Mouse (Mus musculus) stomach, embryonic 16.5 days (tissue): ENCODE measurements around the gene Ctc1. TPM values are rescaled to one million over a fixed set of nuclear protein-coding genes. Genes with fewer than 3 reads are reported as not detected.
A peak's percentile ranks its signal among the peaks of the same experiment; 100 is the strongest.

Experiments
- ATAC-seq: fragments of 200-750 bp; cut with Nextera tagmentation; 2 replicates; pipeline ENCODE4 v1.8.0; 2017; ENCODE audit warnings: moderate number of reproducible peaks, moderate TSS enrichment; ENCODE audit not compliant: insufficient read depth, low FRiP score
- H3K27ac ChIP-seq: fragments of 300-500 bp; sonication (generic); 2 replicates; pipeline ENCODE4 v1.5.1; 2014; ENCODE audit warnings: low read length
- H3K27me3 ChIP-seq: fragments of 300-500 bp; sonication (generic); 2 replicates; pipeline ENCODE4 v1.6.1; 2014; ENCODE audit warnings: low read length, control low read depth, mixed read lengths; ENCODE audit not compliant: control insufficient read depth, insufficient read depth
- H3K36me3 ChIP-seq: fragments of 300-500 bp; sonication (generic); 2 replicates; pipeline ENCODE4 v1.6.1; 2014; ENCODE audit warnings: low read length; ENCODE audit not compliant: control insufficient read depth, insufficient read depth
- H3K4me1 ChIP-seq: fragments of 300-500 bp; sonication (generic); 2 replicates; pipeline ENCODE4 v1.6.1; 2014; ENCODE audit warnings: low read length, control low read depth, mixed read lengths; ENCODE audit not compliant: control insufficient read depth, insufficient read depth
- H3K4me2 ChIP-seq: fragments of 300-500 bp; sonication (generic); 2 replicates; pipeline ENCODE4 v1.6.1; 2014; ENCODE audit warnings: low read depth, low read length, mixed read lengths
- H3K4me3 ChIP-seq: fragments of 300-500 bp; sonication (generic); replicated peaks from 2 replicates; pipeline ENCODE4 v1.5.1; 2014; ENCODE audit warnings: mild to moderate bottlenecking, low read length
- H3K9ac ChIP-seq: fragments of 300-500 bp; sonication (generic); 2 replicates; pipeline ENCODE4 v1.6.1; 2014; ENCODE audit warnings: low read length
- H3K9me3 ChIP-seq: fragments of 300-500 bp; sonication (generic); replicated peaks from 2 replicates; pipeline ENCODE4 v1.6.1; 2016; ENCODE audit warnings: low read length, control low read depth; ENCODE audit not compliant: control insufficient read depth
- WGBS: fragments of 180-500 bp; shearing (Covaris S2); extraction: QIAGEN DNeasy Blood & Tissue Kit; methylation state at CpG from one replicate; pipeline ENCODE4 v1.1.7; 2014; 5-methylcytosine and 5-hydroxymethylcytosine counted together
- polyA plus RNA-seq: library from polyadenylated mRNA; unstranded; fragments of >200 nt; fragmentation: Nextera tagmentation; extraction: Ambion mirVana; gene quantifications from 2 replicates; pipeline ENCODE4 v1.2.1, GENCODE M21; 2015

Ctc1 gene
- polyA plus RNA-seq, 1 experiment from 2014 or later, result 34.5 TPM

- H3K36me3 ChIP-seq, result peaks cover 18% of the 10 kb centered on the region
- H3K9me3 ChIP-seq, result no peaks in the 10 kb centered on the region
- H3K4me2 ChIP-seq, result peak overlapping the region; percentile 76
- peak; percentile 22; the same call in 1 of the 2 replicates for ATAC-seq
- H3K4me3 ChIP-seq, result peak overlapping the region; percentile 87
- no peaks in the 10 kb centered on the region for H3K27me3 ChIP-seq
- peaks cover 26% of the 10 kb centered on the region for H3K4me1 ChIP-seq
- 9% methylated on average over 20 of the region's 20 CpGs for WGBS
- peak overlapping the region; percentile 85 for H3K9ac ChIP-seq
- H3K27ac ChIP-seq, result peak overlapping the region; percentile 87
Observed at GRCm38 (mm10) chr11:69036486-69037230, 20.9 kb downstream of the Ctc1 start.

DNA sequence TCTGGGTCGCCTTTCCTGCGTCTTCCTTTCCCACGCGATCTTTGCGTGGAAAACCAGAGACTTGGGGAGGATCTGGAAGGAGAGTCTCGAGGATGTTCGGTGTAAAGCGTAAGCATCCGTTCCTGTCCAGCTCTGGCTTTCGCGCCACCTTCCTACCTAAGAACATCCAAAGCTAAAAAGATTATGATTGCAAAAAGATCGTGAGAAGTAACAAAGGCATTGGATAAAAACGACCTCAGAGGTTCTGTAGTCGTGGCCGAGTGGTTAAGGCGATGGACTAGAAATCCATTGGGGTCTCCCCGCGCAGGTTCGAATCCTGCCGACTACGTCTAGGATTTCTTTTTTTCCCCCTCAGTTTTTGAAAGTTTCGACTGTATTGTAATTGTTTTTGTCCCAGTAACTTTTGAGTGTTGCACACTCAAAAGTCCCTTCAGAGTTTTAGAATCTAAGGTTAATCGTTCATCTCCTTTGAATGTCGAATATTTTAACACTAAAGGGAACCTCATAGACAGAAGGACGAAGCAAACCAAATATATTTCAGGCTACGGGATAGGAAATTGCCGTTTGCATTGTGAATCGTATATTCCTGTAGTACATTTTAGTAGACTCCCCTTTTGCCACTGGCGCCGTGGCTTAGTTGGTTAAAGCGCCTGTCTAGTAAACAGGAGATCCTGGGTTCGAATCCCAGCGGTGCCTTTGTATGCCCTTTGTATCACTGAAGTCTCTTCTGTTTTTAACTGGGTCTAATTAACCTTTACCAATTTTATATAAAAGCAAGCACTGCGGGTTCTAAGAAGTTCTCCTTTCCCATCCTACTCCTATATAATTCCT, 21.7 kb downstream of the Ctc1 start:
- Histone ChIP-seq H3K27me3 (no peaks in the 10 kb centered on the region), H3K27ac (peak overlapping the region; percentile 87), H3K9me3 (no peaks in the 10 kb centered on the region), H3K4me3 (peak overlapping the region; percentile 87), H3K36me3 (peaks cover 18% of the 10 kb centered on the region), H3K9ac (peak overlapping the region; percentile 85), H3K4me1 (peaks cover 26% of the 10 kb centered on the region), H3K4me2 (peak overlapping the region; percentile 76)
- WGBS, result under 1% methylated on average over 34 of the region's 34 CpGs
- ATAC-seq, result peak; percentile 39; the same call in 1 of the 2 replicates

- Histone ChIP-seq H3K36me3 (peaks cover 16% of the 10 kb centered on the region), H3K27ac (no peak overlapping the region; the same call in 1 of the 2 replicates), H3K4me3 (no peak overlapping the region), H3K9ac (no peak overlapping the region), H3K27me3 (no peaks in the 10 kb centered on the region), H3K4me1 (peaks cover 26% of the 10 kb centered on the region), H3K4me2 (no peak overlapping the region), H3K9me3 (no peaks in the 10 kb centered on the region)
- 75% methylated on average over 5 of the region's 5 CpGs for WGBS
- no peak for ATAC-seq
Observed at GRCm38 (mm10) chr11:69038173-69038572, 22.5 kb downstream of the Ctc1 start.

- H3K27me3 ChIP-seq, result no peaks in the 10 kb centered on the region
- under 1% methylated on average over 54 of the region's 54 CpGs for WGBS
- H3K27ac ChIP-seq, result peak within 1 kb of the TSS; percentile 90
- H3K4me1 ChIP-seq, result peaks cover 12% of the 10 kb centered on the region
- peaks cover 3% of the 10 kb centered on the region for H3K36me3 ChIP-seq
- H3K9me3 ChIP-seq, result no peaks in the 10 kb centered on the region
- H3K4me3 ChIP-seq, result peak within 1 kb of the TSS; percentile 88
- peak within 1 kb of the TSS; percentile 86 for H3K9ac ChIP-seq
- ATAC-seq, result peak; percentile 75
- peak within 1 kb of the TSS; percentile 79 for H3K4me2 ChIP-seq
Observed at GRCm38 (mm10) chr11:69045531-69046394, 30.1 kb downstream of the Ctc1 start, which contains the start of gene Aurkb. TSS of gene Aurkb (plus strand) at chr11:69045647.

DNA sequence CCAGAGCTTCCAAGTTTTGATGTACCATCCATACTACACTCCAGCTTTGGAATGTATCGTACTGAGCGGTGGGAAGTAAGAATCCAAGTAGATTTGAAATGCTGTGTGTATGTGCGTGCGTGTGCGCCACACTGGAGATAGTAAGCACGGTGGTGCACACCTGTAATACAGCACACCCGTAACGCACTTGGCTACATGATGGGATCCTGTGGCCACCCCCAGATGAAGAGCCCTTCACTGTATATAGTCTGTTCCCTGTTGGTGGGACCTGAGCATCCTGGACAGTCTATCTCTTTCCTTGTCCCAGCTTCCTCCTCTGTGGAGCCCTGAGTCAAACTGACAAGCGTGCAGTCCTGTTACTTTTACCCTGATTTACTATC, 30.7 kb downstream of the Ctc1 start:
- no peak for ATAC-seq
- peak overlapping the region; percentile 90 for H3K27ac ChIP-seq

GRCm38 (mm10) chr11:69047592-69047991, 31.9 kb downstream of the Ctc1 start:
- Histone ChIP-seq H3K4me3 (peak overlapping the region; percentile 1; the same call in 1 of the 2 replicates), H3K9ac (no peak overlapping the region)

More for the DNA sequence above, 30.7 kb downstream of the Ctc1 start:
- Histone ChIP-seq H3K4me1 (peaks cover 12% of the 10 kb centered on the region), H3K9ac (peak overlapping the region; percentile 86), H3K4me2 (peak overlapping the region; percentile 79), H3K27me3 (no peaks in the 10 kb centered on the region), H3K4me3 (peak overlapping the region; percentile 88), H3K36me3 (peaks cover 6% of the 10 kb centered on the region), H3K9me3 (no peaks in the 10 kb centered on the region)
- WGBS, result 4% methylated on average over 9 of the region's 9 CpGs

GRCm38 (mm10) chr11:69048151-69048550, 32.4 kb downstream of the Ctc1 start:
- WGBS, result 90% methylated on average over 14 of the region's 14 CpGs
- H3K4me3 ChIP-seq, result no peak overlapping the region
- no peak for ATAC-seq
- H3K27ac ChIP-seq, result no peak overlapping the region
- peaks cover 12% of the 10 kb centered on the region for H3K4me1 ChIP-seq
- H3K9ac ChIP-seq, result no peak overlapping the region; the same call in 1 of the 2 replicates
- peaks cover 10% of the 10 kb centered on the region for H3K36me3 ChIP-seq
- H3K9me3 ChIP-seq, result no peaks in the 10 kb centered on the region
- H3K4me2 ChIP-seq, result no peak overlapping the region
- no peaks in the 10 kb centered on the region for H3K27me3 ChIP-seq

More at GRCm38 (mm10) chr11:69047592-69047991, 31.9 kb downstream of the Ctc1 start:
- H3K27me3 ChIP-seq, result no peaks in the 10 kb centered on the region
- 84% methylated on average over 12 of the region's 12 CpGs for WGBS
- H3K4me1 ChIP-seq, result peaks cover 12% of the 10 kb centered on the region
- H3K4me2 ChIP-seq, result peak overlapping the region; percentile 79; the same call in 1 of the 2 replicates
- no peaks in the 10 kb centered on the region for H3K9me3 ChIP-seq
- no peak overlapping the region for H3K27ac ChIP-seq
- H3K36me3 ChIP-seq, result peaks cover 10% of the 10 kb centered on the region
- no peak for ATAC-seq

DNA sequence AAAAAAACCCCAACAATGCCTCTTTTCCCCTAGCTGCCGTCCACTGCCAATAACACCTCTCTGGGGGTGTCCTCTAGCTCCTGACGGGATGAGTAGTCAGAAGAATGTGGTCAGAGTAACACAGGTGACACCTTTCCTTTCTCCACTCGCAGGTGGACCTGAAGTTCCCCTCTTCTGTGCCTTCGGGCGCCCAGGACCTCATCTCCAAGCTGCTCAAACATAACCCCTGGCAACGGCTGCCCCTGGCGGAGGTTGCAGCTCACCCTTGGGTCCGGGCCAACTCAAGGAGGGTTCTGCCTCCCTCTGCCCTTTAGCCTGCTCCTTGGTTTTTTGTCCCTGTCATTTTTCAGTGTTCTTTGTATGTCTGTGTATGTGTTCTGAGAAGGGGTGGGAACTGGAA, 35.0 kb downstream of the Ctc1 start:
- ATAC-seq, result no peak
- no peaks in the 10 kb centered on the region for H3K27me3 ChIP-seq
- H3K9ac ChIP-seq, result no peak overlapping the region
- WGBS, result 88% methylated on average over 8 of the region's 8 CpGs
- no peak overlapping the region for H3K27ac ChIP-seq
- H3K9me3 ChIP-seq, result no peaks in the 10 kb centered on the region
- H3K4me3 ChIP-seq, result no peak overlapping the region
- no peak overlapping the region for H3K4me2 ChIP-seq
- peaks cover 12% of the 10 kb centered on the region for H3K4me1 ChIP-seq
- H3K36me3 ChIP-seq, result peaks cover 10% of the 10 kb centered on the region
